Mouse (Mus musculus): ENCODE measurements around the gene Gm12166. TPM values are rescaled to one million over a fixed set of nuclear protein-coding genes. Genes with fewer than 3 reads are reported as not detected.

The Gm12166 gene
- polyA plus RNA-seq, 1 experiment from 2014 or later: 3.5 TPM

DNA sequence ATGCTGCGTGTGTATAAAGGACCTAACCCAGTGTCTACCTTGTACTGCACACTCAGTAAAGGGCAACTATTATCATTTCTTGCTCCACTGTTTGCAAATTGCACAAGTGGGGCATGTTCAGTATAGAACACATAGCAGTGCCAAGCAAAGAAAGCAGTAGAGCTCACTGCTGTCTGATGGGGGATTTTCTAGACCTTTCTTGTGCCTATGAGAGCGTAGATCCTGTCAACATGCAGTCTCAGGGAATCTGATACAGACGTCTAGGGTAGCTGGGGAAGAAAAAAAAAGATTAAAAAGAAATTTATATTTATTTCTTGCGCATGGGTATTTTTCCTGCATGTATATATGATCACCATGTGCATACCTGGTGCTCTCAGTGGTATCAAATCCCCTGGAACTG, 18.0 kb upstream of the Gm12166 start:
- Histone ChIP-seq H3K9ac (replicated peaks; ENCODE audit: low read depth, low read length) (no peak overlapping the region), H3K27me3 (ENCODE audit: control insufficient read depth, insufficient read depth, low read length) (no peaks in the 10 kb centered on the region), H3K4me3 (ENCODE audit: low read depth, low read length) (no peak overlapping the region), H3K4me1 (ENCODE audit: control insufficient read depth, insufficient read depth, low read length) (peaks cover 42% of the 10 kb centered on the region), H3K4me2 (replicated peaks; ENCODE audit: low read depth, low read length) (no peak overlapping the region), H3K36me3 (ENCODE audit: control insufficient read depth, insufficient read depth, low read length) (peaks cover 11% of the 10 kb centered on the region; the same call in 1 of the 2 replicates), H3K27ac (ENCODE audit: low read length) (peak overlapping the region; percentile 95; the same call in 1 of the 2 replicates), H3K9me3 (ENCODE audit: control insufficient read depth, low read depth, low read length) (no peaks in the 10 kb centered on the region)
- WGBS: 81% methylated on average over 4 of the region's 4 CpGs
- no peak for ATAC-seq (ENCODE audit: insufficient number of reproducible peaks, insufficient read depth, low FRiP score, low read depth)

DNA sequence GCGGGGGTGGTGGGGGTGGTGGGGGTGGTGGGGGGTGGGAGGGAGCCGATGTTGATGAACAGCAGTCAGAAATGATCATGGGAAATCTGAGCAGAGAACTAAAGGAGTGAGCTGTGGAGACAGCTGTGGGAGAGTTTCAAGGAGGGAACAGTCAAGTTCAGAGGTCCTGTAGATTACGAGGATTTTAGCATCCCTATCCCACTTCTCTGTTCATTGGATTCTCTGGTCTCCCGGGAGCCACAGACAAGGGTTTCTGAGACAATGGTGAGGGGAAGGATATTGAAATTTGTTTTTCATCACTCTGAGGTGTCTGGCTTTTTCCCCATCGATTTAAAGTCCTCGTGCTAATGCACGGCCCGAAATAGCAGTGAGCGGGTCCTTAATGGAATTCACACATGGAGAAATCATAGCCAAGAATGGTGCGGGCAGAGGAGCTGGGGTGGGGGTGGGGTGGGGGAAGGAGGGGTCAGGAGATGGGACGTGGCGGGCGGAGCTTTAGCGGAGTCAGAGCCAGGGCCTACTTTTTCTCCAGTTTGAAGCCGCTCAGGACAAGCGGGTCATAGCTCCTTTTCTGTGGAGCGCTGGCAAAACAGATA, 17.4 kb upstream of the Gm12166 start:
- H3K27me3 ChIP-seq (ENCODE audit: control insufficient read depth, insufficient read depth, low read length): no peaks in the 10 kb centered on the region
- peaks cover 49% of the 10 kb centered on the region for H3K4me1 ChIP-seq (ENCODE audit: control insufficient read depth, insufficient read depth, low read length)
- no peak overlapping the region for H3K4me3 ChIP-seq (ENCODE audit: low read depth, low read length)
- ATAC-seq (ENCODE audit: insufficient number of reproducible peaks, insufficient read depth, low FRiP score, low read depth): peak; percentile 20; the same call in 1 of the 2 replicates
- H3K36me3 ChIP-seq (ENCODE audit: control insufficient read depth, insufficient read depth, low read length): peaks cover 11% of the 10 kb centered on the region; the same call in 1 of the 2 replicates
- no peak overlapping the region for H3K4me2 ChIP-seq (replicated peaks; ENCODE audit: low read depth, low read length)
- H3K9me3 ChIP-seq (ENCODE audit: control insufficient read depth, low read depth, low read length): no peaks in the 10 kb centered on the region
- H3K9ac ChIP-seq (replicated peaks; ENCODE audit: low read depth, low read length): no peak overlapping the region
- WGBS: 36% methylated on average over 17 of the region's 17 CpGs
- H3K27ac ChIP-seq (ENCODE audit: low read length): peak overlapping the region; percentile 95

DNA sequence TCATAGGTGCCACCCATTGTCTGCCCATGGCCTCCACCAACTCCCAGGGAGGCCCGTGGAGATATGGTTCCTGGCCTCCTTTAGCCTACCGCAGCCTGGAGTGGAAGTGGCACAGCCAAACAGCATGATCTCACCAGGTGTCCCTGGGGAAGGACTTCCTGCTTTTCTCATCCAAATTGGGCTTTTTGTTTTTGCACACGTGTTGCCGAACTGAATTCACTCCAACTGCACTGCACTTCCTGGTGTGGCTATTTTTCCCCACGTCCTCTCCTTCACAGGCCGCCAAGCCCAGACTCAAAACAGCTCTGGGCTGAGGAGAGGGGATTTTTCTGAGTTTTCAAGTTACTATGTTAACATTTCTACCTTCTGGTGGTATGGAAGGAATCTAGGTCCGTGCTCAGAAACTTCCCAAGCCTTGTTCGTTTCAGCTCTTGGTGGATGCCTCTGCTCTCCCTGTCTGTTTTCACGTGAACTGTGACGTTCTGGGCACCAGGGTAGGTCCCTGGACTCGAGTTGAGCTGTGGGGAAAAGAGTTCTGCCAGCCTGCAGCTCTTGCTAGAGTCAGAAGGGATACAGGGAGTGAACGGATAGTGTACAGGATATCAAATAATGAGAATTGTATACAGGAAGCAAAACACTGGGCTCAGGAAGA, 16.8 kb upstream of the Gm12166 start:
- H3K36me3 ChIP-seq (ENCODE audit: control insufficient read depth, insufficient read depth, low read length): peaks cover 11% of the 10 kb centered on the region; the same call in 1 of the 2 replicates
- WGBS: 37% methylated on average over 12 of the region's 12 CpGs
- no peak for ATAC-seq (ENCODE audit: insufficient number of reproducible peaks, insufficient read depth, low FRiP score, low read depth)
- no peaks in the 10 kb centered on the region for H3K27me3 ChIP-seq (ENCODE audit: control insufficient read depth, insufficient read depth, low read length)
- H3K4me2 ChIP-seq (replicated peaks; ENCODE audit: low read depth, low read length): no peak overlapping the region
- no peaks in the 10 kb centered on the region for H3K9me3 ChIP-seq (ENCODE audit: control insufficient read depth, low read depth, low read length)
- peak overlapping the region; percentile 95 for H3K27ac ChIP-seq (ENCODE audit: low read length)
- H3K4me3 ChIP-seq (ENCODE audit: low read depth, low read length): no peak overlapping the region
- H3K4me1 ChIP-seq (ENCODE audit: control insufficient read depth, insufficient read depth, low read length): peaks cover 51% of the 10 kb centered on the region
- no peak overlapping the region for H3K9ac ChIP-seq (replicated peaks; ENCODE audit: low read depth, low read length)

DNA sequence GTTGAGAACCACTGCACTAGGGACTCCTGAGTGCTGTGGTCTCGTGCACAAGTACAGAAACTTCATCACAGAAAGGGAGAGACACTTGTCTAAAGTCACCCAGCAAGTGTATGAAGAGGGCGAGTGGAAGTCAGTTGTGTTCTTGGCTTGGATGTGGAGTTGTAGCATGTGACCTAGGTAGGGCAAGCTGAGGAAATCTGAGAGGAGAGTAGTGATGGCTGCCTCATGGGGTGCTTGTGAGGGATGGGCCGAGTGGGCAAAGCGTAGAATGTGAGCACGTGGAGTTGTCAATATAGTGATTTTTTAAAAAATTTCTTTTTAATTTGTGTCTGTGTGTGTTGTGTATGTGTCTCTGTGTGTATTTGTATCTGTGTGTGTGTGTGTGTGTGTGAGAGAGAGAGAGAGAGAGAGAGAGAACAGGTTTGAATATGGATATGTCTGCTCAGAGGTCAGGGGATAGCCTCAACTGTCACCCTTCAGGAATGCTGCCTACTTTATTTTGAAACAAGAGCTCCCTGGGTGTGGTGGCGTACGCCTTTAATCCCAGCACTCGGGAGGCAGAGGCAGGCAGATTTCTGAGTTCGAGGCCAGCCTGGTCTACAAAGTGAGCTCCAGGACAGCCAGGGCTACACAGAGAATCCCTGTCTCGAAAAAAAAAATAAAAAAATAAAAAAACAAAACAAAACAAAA, 15.4 kb upstream of the Gm12166 start:
- H3K27ac ChIP-seq (ENCODE audit: low read length): no peak overlapping the region
- H3K4me3 ChIP-seq (ENCODE audit: low read depth, low read length): no peak overlapping the region
- no peak overlapping the region for H3K4me2 ChIP-seq (replicated peaks; ENCODE audit: low read depth, low read length)
- H3K4me1 ChIP-seq (ENCODE audit: control insufficient read depth, insufficient read depth, low read length): peaks cover 41% of the 10 kb centered on the region
- peaks cover 11% of the 10 kb centered on the region; the same call in 1 of the 2 replicates for H3K36me3 ChIP-seq (ENCODE audit: control insufficient read depth, insufficient read depth, low read length)
- no peaks in the 10 kb centered on the region for H3K27me3 ChIP-seq (ENCODE audit: control insufficient read depth, insufficient read depth, low read length)
- no peak for ATAC-seq (ENCODE audit: insufficient number of reproducible peaks, insufficient read depth, low FRiP score, low read depth)
- H3K9me3 ChIP-seq (ENCODE audit: control insufficient read depth, low read depth, low read length): no peaks in the 10 kb centered on the region
- WGBS: 89% methylated on average over 10 of the region's 10 CpGs
- no peak overlapping the region for H3K9ac ChIP-seq (replicated peaks; ENCODE audit: low read depth, low read length)

DNA sequence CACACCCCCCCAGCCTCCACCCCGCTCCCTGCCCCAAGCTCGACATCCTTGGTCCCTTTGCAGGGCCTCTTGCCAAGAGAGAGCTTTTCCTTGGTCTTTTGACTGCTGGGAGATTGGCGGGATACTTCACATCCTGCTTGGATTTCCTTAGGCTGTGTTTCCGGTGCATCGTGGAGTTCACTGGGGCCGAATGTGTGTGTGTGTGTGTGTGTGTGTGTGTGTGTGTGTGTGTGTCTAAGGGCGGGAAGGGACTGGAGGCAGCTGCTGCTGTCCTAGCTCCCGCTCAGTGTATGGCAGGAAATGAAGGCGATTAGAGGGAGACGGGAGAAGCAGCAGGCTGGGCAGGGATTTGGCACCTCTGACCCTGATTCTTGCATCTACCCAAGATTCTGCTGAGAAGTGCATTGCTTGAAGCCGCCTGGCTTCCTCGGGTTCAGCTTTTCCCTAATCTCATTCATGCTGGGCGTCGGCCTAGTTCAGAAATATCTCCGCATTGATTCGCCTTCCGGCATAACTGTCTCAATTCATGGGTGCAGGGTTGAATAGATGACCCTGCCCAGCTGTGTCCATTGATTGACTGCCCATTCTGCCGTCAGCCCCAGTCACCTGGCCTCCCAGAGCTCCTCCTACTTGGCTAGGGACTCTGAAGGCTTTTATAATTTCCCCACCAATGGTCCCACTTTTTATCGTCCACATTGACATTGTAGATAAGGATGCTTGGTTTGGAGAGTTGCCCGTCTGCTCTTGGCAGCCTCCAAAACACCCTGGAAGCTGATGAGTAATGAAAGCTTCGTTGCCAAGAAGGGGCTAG, 13.3 kb upstream of the Gm12166 start:
- ATAC-seq (ENCODE audit: insufficient number of reproducible peaks, insufficient read depth, low FRiP score, low read depth): peak; percentile 70; the same call in 1 of the 2 replicates
- Histone ChIP-seq H3K36me3 (ENCODE audit: control insufficient read depth, insufficient read depth, low read length) (peaks cover 18% of the 10 kb centered on the region; the same call in 1 of the 2 replicates), H3K9me3 (ENCODE audit: control insufficient read depth, low read depth, low read length) (no peaks in the 10 kb centered on the region), H3K9ac (replicated peaks; ENCODE audit: low read depth, low read length) (no peak overlapping the region), H3K4me2 (replicated peaks; ENCODE audit: low read depth, low read length) (no peak overlapping the region), H3K27me3 (ENCODE audit: control insufficient read depth, insufficient read depth, low read length) (no peaks in the 10 kb centered on the region), H3K27ac (ENCODE audit: low read length) (peak overlapping the region; percentile 81), H3K4me3 (ENCODE audit: low read depth, low read length) (no peak overlapping the region), H3K4me1 (ENCODE audit: control insufficient read depth, insufficient read depth, low read length) (peaks cover 36% of the 10 kb centered on the region)
- 28% methylated on average over 21 of the region's 21 CpGs for WGBS

DNA sequence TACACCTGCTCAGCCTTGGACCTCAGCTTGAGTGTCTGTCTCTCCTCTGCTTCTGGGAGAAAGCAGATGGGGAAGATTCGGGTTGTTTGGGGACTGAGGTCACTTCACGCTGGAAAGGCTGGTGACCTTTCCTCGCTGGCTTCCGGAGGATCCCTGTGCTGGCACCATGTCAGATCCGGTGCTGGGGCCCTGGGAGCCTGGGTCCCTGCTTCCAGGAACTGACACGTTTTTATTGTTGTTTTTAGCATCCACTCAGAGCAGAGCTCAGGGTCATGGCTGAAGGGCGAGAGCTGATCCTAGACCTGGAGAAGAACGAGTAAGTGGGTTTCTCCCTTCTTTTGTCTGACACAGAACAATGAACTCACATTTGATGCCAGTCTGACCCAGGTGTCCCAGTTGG, 12.6 kb upstream of the Gm12166 start:
- peak; percentile 19; the same call in 1 of the 2 replicates for ATAC-seq (ENCODE audit: insufficient number of reproducible peaks, insufficient read depth, low FRiP score, low read depth)
- H3K27ac ChIP-seq (ENCODE audit: low read length): peak overlapping the region; percentile 81
- H3K9ac ChIP-seq (replicated peaks; ENCODE audit: low read depth, low read length): no peak overlapping the region
- H3K4me2 ChIP-seq (replicated peaks; ENCODE audit: low read depth, low read length): no peak overlapping the region
- peaks cover 30% of the 10 kb centered on the region for H3K4me1 ChIP-seq (ENCODE audit: control insufficient read depth, insufficient read depth, low read length)
- H3K27me3 ChIP-seq (ENCODE audit: control insufficient read depth, insufficient read depth, low read length): no peaks in the 10 kb centered on the region
- peaks cover 19% of the 10 kb centered on the region; the same call in 1 of the 2 replicates for H3K36me3 ChIP-seq (ENCODE audit: control insufficient read depth, insufficient read depth, low read length)
- 46% methylated on average over 8 of the region's 8 CpGs for WGBS
- H3K4me3 ChIP-seq (ENCODE audit: low read depth, low read length): no peak overlapping the region
- H3K9me3 ChIP-seq (ENCODE audit: control insufficient read depth, low read depth, low read length): no peaks in the 10 kb centered on the region

DNA sequence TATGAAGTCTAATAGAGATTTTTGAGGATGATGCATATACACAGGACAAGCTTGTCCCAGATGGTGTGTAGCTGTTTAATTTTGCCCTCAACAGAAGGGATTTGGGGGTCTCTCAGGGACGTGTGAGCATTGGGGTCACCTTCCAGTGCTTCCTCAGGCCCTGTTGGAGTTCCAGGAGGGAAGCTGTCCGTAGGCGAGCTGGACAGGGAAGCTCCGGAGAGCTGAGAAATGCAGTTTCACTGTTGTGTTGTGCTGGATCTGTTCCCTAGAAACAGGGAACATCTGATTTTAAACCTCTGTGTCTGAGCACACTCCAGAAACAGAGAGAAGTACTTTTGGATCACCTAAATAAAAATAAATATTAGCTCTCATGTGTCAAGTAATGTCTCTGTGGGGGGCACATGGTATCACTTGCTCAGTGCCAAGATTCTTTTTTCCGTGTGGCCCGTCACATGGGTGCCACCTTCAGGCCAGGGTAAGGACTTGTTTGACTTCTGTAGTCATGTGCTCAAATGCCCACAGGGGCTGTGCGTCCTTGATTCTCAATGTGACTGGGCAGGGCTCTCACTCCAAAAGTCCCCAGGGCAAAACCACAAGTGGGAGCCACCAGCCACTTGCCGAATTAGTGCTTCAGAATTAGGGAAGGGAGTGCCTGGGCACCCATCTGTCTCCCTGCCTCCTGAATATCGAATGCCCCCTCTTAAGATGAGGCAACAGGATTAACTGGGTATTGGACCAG, 11.0 kb upstream of the Gm12166 start:
- H3K4me2 ChIP-seq (replicated peaks; ENCODE audit: low read depth, low read length): no peak overlapping the region
- H3K27ac ChIP-seq (ENCODE audit: low read length): peak overlapping the region; percentile 21; the same call in 1 of the 2 replicates
- H3K9ac ChIP-seq (replicated peaks; ENCODE audit: low read depth, low read length): no peak overlapping the region
- peaks cover 19% of the 10 kb centered on the region; the same call in 1 of the 2 replicates for H3K36me3 ChIP-seq (ENCODE audit: control insufficient read depth, insufficient read depth, low read length)
- H3K27me3 ChIP-seq (ENCODE audit: control insufficient read depth, insufficient read depth, low read length): no peaks in the 10 kb centered on the region
- 60% methylated on average over 9 of the region's 9 CpGs for WGBS
- no peaks in the 10 kb centered on the region for H3K9me3 ChIP-seq (ENCODE audit: control insufficient read depth, low read depth, low read length)
- ATAC-seq (ENCODE audit: insufficient number of reproducible peaks, insufficient read depth, low FRiP score, low read depth): no peak
- H3K4me3 ChIP-seq (ENCODE audit: low read depth, low read length): no peak overlapping the region
- H3K4me1 ChIP-seq (ENCODE audit: control insufficient read depth, insufficient read depth, low read length): peaks cover 24% of the 10 kb centered on the region
